11 mouse cellular contexts compared by ENCODE assay signal in the genomic region with DNA sequence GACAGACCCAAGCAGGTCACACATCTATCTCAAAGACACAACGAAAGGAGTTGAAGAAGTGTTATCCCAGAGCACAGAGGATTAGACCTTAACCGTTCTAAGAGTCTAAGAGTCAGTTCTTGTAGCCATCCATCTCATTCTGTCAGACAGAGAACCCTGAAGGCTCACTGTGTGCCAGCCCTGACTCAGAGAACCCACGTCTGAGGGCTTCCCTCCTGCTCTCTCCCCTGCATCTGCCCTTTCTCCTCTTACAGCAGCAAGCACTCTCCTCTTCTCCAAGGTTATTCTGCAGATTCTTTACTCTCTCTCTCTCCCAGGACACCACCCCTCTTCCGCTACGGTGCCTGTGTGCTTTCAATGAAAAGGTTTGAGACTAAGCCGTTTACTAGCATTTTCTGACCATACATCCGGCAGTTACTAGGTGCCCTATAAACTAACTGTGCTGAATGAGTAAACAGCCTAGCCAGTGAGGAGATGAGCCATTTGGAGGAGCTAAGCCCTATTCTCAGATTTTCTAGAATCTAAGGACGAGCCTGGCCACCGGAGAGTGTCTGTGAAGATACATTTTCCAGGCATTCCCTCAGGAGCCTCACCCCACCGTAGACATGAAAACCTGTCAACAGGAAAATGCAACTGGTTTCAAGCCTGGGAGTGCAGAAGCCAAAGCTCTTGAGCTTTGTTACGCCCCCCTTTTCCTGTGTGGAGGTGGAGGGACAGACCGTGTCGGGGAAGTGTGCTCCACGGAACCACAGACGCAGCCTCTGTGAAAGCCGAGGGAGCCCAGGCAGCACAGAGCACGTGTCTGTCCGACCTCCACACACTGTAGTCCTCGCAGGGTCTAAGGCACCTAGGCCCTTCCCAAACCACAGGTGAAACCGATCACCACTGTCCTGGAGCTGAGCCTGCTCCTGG. TPM values are rescaled to one million over a fixed set of nuclear protein-coding genes. Genes with fewer than 3 reads are reported as not detected.
DNase-seq lines count a peak whose midpoint lies in the region; ATAC-seq lines count a peak whose summit lies in the region.
"Had no signal": no experiment of that assay in that cellular context is flagged by ENCODE, and none has a peak within 500 bp of the region (broad histone marks: within the 10 kb centered on the region; RNA-seq: fewer than 3 reads in every experiment).

No protein-coding gene starts in this region.

- intact Hi-C loops in heart, postnatal 36 days (cut with DNase I): no loop called here

- H3K27me3 ChIP-seq in liver, embryonic 13.5 days: no peaks in the 10 kb centered on the region
- no peaks in the 10 kb centered on the region for H3K27me3 ChIP-seq in midbrain, embryonic 14.5 days (ENCODE audit: control insufficient read depth, insufficient read depth, low read length)

- no peaks in the 10 kb centered on the region for H3K9me3 ChIP-seq in liver, embryonic 13.5 days (replicated peaks)
- no peaks in the 10 kb centered on the region for H3K9me3 ChIP-seq in midbrain, embryonic 14.5 days (ENCODE audit: control insufficient read depth, low read length)
- H3K9me3 ChIP-seq: hindbrain, embryonic 10.5 days had no signal

- peaks cover 16% of the 10 kb centered on the region for H3K36me3 ChIP-seq in liver, embryonic 13.5 days
- H3K36me3 ChIP-seq in midbrain, embryonic 14.5 days (ENCODE audit: control insufficient read depth, insufficient read depth, low read length): peaks cover 13% of the 10 kb centered on the region

- H3K4me3 ChIP-seq in liver, embryonic 13.5 days (replicated peaks): no peak overlapping the region
- H3K4me3 ChIP-seq in midbrain, embryonic 14.5 days (replicated peaks; ENCODE audit: low read depth, low read length): no peak overlapping the region
- H3K4me3 ChIP-seq: hindbrain, embryonic 10.5 days had no signal

- WGBS in liver, embryonic 13.5 days (ENCODE audit: insufficient replicate concordance): 49% methylated on average over 20 of the region's 20 CpGs
- WGBS in midbrain, embryonic 14.5 days: 85% methylated on average over 20 of the region's 20 CpGs

- peaks cover 53% of the 10 kb centered on the region for H3K4me1 ChIP-seq in liver, embryonic 13.5 days (replicated peaks)
- H3K4me1 ChIP-seq in midbrain, embryonic 14.5 days (ENCODE audit: control insufficient read depth, insufficient read depth, low read length): peaks cover 10% of the 10 kb centered on the region; the same call in 1 of the 2 replicates

- ATAC-seq in liver, embryonic 13.5 days (ENCODE audit: low read depth): 0 out of 2 replicates have a peak, but pooled peaks have one; percentile 26
- ATAC-seq in midbrain, embryonic 14.5 days (ENCODE audit: low FRiP score, low TSS enrichment): no peak

- peak; percentile 11 to 33 for DNase-seq in heart, adult 18-20 months
- DNase-seq in heart, postnatal 36 days: no peak
- DNase-seq in spleen, postnatal 36 days (ENCODE audit: low spot score in 2 of 2): peak; percentile 50 to 57
- DNase-seq in spleen, postnatal 4 days (ENCODE audit: low spot score in 2 of 2): no peak
- DNase-seq in liver, embryonic 13.5 days: no peak
- peak; percentile 59 for DNase-seq in thymus, postnatal 4 days
- DNase-seq in midbrain, embryonic 14.5 days: no peak
- no peak for DNase-seq in embryo, embryonic 11 days
- DNase-seq: cerebellum, adult 11-12 months had no signal

- H3K27ac ChIP-seq in liver, embryonic 13.5 days: no peak overlapping the region
- no peak overlapping the region for H3K27ac ChIP-seq in midbrain, embryonic 14.5 days (replicated peaks; ENCODE audit: low read depth, low read length)
- H3K27ac ChIP-seq: hindbrain, embryonic 10.5 days had no signal

- peak overlapping the region; percentile 22; the same call in 1 of the 2 replicates for H3K9ac ChIP-seq in liver, embryonic 13.5 days
- no peak overlapping the region for H3K9ac ChIP-seq in midbrain, embryonic 14.5 days (replicated peaks; ENCODE audit: low read length)

- no peak overlapping the region for H3K4me2 ChIP-seq in liver, embryonic 13.5 days
- no peak overlapping the region for H3K4me2 ChIP-seq in midbrain, embryonic 14.5 days (ENCODE audit: low read length)

RNA-seq across cellular contexts. Expression of gene Mapk6, which starts 8.0 kb away (rescaled TPM):
- total RNA-seq in heart, adult 18-20 months (2021): 10 to 100 TPM; 26.0 to 26.2 TPM
- 10 to 100 TPM; 24.8 to 29.1 TPM for total RNA-seq in heart, postnatal 36 days (2021)
- polyA plus RNA-seq in liver, embryonic 13.5 days (2015; fragmentation: Nextera tagmentation; extraction: Ambion mirVana): 23.4 and 27.4 TPM in 2 replicates
- 155 and 208 TPM in 2 replicates for polyA plus RNA-seq in midbrain, embryonic 14.5 days (2014; fragmentation: Nextera tagmentation; extraction: Ambion mirVana)

RNA-seq across cellular contexts. Expression of gene Leo1, which starts 39.5 kb away (rescaled TPM):
- total RNA-seq in heart, adult 18-20 months (2021): 10 to 100 TPM; 16.7 to 20.4 TPM
- 10 to 100 TPM; 11.3 to 15.0 TPM for total RNA-seq in heart, postnatal 36 days (2021)
- 18.9 and 23.1 TPM in 2 replicates for polyA plus RNA-seq in liver, embryonic 13.5 days (2015; fragmentation: Nextera tagmentation; extraction: Ambion mirVana)
- 39.8 and 41.5 TPM in 2 replicates for polyA plus RNA-seq in midbrain, embryonic 14.5 days (2014; fragmentation: Nextera tagmentation; extraction: Ambion mirVana)

RNA-seq across cellular contexts. Expression of gene Bcl2l10, which starts 54.3 kb away (rescaled TPM):
- under 1 TPM in 1 of 2 experiments, not detected in 1; 0.23 TPM for total RNA-seq in heart, adult 18-20 months (2021)
- not detected for total RNA-seq in heart, postnatal 36 days (2021)
- polyA plus RNA-seq in liver, embryonic 13.5 days (2015; fragmentation: Nextera tagmentation; extraction: Ambion mirVana): not detected in 2 replicates
- polyA plus RNA-seq in midbrain, embryonic 14.5 days (2014; fragmentation: Nextera tagmentation; extraction: Ambion mirVana): not detected in 2 replicates
- total RNA-seq: left cerebral cortex, postnatal 25 days had no signal
- polyA plus RNA-seq: hindbrain, embryonic 10.5 days had no signal

Comparison
In these comparisons a context has a peak if more than half of its experiments do, and no peak if none do; other contexts are left out.
1. DNase-seq: peak in heart, adult 18-20 months (2 of 2), spleen, postnatal 36 days (2 of 2) and thymus, postnatal 4 days (single experiment); none in heart, postnatal 36 days (0 of 2), spleen, postnatal 4 days (0 of 2), liver, embryonic 13.5 days (single experiment), midbrain, embryonic 14.5 days (single experiment) and embryo, embryonic 11 days (single experiment).